Mouse (Mus musculus) heart, postnatal 14 days (tissue): ENCODE results near the gene Pnkd. TPM values are rescaled to one million over a fixed set of nuclear protein-coding genes. Genes with fewer than 3 reads are reported as not detected.

Source experiments
- DNase-seq, 2 experiments: peaks; one replicate each; pipeline ENCODE4 v3.0.0; 2021 to 2022
- intact Hi-C: fragments of 180-260 bp; cut with DNase I; formaldehyde crosslinking; loops from one replicate; pipeline ENCODE4 v1.15.1; 2025
- total RNA-seq, 2 experiments: library from RNA; stranded (reverse); gene quantifications; 2 replicates each; pipeline ENCODE4 v1.2.3; 2021

The Pnkd gene
- total RNA-seq, 2 experiments from 2014 or later = 190 to 191 TPM

- intact Hi-C loops = no loop called here
- no peak for DNase-seq
Observed at GRCm38 (mm10) chr1:74294090-74294643, 9.4 kb downstream of the Pnkd start.

GRCm38 (mm10) chr1:74294733-74295455, 10.2 kb downstream of the Pnkd start:
- no peak for DNase-seq
- intact Hi-C loops = no loop called here

- DNase-seq = peak; percentile 92 to 93
- intact Hi-C loops = no loop called here
Observed at GRCm38 (mm10) chr1:74295456-74296171, 10.9 kb downstream of the Pnkd start.

GRCm38 (mm10) chr1:74296477-74296876, 11.7 kb downstream of the Pnkd start:
- intact Hi-C loops = no loop called here
- DNase-seq = no peak

- peak; percentile 46 to 51 for DNase-seq
Observed at GRCm38 (mm10) chr1:74297269-74297668, 12.5 kb downstream of the Pnkd start.

GRCm38 (mm10) chr1:74298157-74298750, 13.5 kb downstream of the Pnkd start:
- intact Hi-C loops = no loop called here

More at GRCm38 (mm10) chr1:74297269-74297668, 12.5 kb downstream of the Pnkd start:
- intact Hi-C loops = no loop called here

GRCm38 (mm10) chr1:74298996-74299395, 14.3 kb downstream of the Pnkd start:
- DNase-seq = peak; percentile 56 to 67
- intact Hi-C loops = no loop called here

More at GRCm38 (mm10) chr1:74298157-74298750, 13.5 kb downstream of the Pnkd start:
- DNase-seq = no peak

GRCm38 (mm10) chr1:74300347-74301110, 15.8 kb downstream of the Pnkd start:
- DNase-seq = no peak
- intact Hi-C loops = no loop called here

GRCm38 (mm10) chr1:74302229-74302628, 17.5 kb downstream of the Pnkd start:
- DNase-seq = no peak
- intact Hi-C loops = no loop called here

- intact Hi-C loops = no loop called here
- DNase-seq = no peak
Observed at GRCm38 (mm10) chr1:74302835-74303234, 18.1 kb downstream of the Pnkd start.

GRCm38 (mm10) chr1:74303509-74304338, 19.0 kb downstream of the Pnkd start:
- peak; percentile 87 to 88 for DNase-seq
- intact Hi-C loops = no loop called here

- DNase-seq = no peak
- intact Hi-C loops = no loop called here
Observed at GRCm38 (mm10) chr1:74304339-74304790, 19.6 kb downstream of the Pnkd start.

- no peak for DNase-seq
- intact Hi-C loops = no loop called here
Observed at GRCm38 (mm10) chr1:74304946-74305345, 20.2 kb downstream of the Pnkd start.

GRCm38 (mm10) chr1:74305522-74305921, 20.8 kb downstream of the Pnkd start, which contains the start of gene Tmbim1:
Gene Tmbim1 (minus strand): TSS chr1:74305622.
- intact Hi-C loops = no loop called here
- DNase-seq = no peak

GRCm38 (mm10) chr1:74307146-74307545, 22.4 kb downstream of the Pnkd start:
- intact Hi-C loops = no loop called here
- no peak for DNase-seq

GRCm38 (mm10) chr1:74308001-74308964, 23.6 kb downstream of the Pnkd start:
- no peak for DNase-seq
- intact Hi-C loops = loop anchor here (2.0 kb wide), 2 partner anchors 19 to 25 kb away; no protein-coding TSS in a partner anchor

GRCm38 (mm10) chr1:74309767-74310166, 25.0 kb downstream of the Pnkd start:
- peak in 1 of 2 experiments; percentile 34 for DNase-seq
- intact Hi-C loops = loop anchor here (2.0 kb wide), 2 partner anchors 21 to 23 kb away; no protein-coding TSS in a partner anchor
